Mouse (Mus musculus) cerebellum, adult 8-10 months (tissue): ENCODE data around the gene Fgfr2.

Source experiments
- DNase-seq: peaks from one replicate; pipeline ENCODE4 v3.0.0; 2022

The Fgfr2 gene

DNA sequence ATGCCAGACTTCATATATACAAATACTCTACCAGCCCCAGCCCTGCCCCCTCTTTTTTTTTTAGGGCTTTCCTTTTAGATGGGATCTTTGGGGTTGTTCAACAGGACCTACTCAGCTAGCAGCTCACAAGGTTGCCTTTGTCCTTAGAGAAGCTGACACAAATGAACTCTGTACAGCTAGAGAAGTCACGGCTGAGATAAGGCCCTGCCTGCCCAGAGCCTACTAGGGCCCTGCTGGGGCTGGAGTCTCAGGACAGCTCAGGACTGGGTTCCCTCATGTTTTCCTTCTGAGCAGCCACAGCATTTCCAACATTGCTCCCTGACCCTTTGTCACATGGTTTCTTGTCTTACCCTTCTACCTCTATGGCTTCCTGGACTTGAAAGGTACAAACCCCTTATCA lies 2095.6 kb downstream of the Fgfr2 start:
- DNase-seq, result no peak

DNA sequence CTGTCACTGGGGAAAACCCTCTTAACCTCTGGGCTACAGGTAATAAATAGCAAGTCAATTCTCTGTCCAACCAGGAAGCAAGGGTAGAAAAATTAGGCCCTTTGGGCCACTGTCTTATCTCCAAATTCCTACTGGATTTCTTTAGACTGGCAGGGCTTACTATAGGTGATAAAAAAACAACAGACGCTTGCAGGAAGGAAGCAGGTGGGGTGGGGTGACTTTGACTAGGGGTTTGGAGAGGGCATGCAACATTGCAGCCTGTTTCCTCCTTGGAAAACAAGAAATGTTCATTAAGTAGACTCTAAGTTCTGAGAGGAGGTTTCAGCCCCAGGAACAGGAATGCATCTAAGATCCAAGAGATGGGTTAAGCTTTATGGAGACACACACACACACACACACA lies 2098.3 kb downstream of the Fgfr2 start:
- no peak for DNase-seq

DNA sequence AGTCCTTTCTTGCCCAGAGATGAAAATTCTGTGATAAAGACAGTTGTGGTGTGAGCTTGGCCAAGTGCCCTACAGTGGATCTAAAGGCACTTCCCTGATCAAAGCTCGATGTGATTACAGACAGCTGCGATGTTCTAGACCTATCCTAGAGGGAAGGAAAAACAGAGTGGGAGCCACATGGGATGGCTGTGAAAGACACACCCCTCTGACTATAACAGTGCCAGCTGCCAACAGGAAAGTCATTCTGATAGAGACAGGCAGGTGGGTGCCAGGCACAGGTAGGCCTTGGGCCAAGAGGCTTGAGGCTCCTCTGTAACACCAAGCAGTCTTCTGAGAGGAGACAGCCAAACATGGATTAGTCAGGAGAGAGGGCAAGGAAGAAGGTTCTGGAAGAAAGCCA lies 2104.0 kb downstream of the Fgfr2 start:
- no peak for DNase-seq

DNA sequence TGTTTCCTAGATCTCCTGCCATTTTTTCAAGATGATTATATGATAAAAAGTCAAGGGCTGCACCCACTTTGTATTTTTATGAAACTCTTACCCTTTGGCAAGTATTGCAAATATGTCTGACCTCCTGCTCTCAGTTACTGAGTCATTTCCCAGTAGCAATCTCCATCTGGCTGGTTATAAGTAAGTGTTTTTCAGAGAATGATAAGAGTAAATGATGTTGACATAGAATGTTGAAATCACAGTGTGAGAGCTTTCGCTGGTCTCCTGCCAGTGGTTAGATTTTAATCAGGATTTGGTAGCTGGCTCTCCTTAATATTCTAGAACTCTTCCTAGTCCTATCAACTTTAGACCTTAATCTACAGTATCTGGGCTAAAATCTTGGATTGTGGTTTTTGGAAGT lies 2111.2 kb downstream of the Fgfr2 start:
- DNase-seq, result no peak

DNA sequence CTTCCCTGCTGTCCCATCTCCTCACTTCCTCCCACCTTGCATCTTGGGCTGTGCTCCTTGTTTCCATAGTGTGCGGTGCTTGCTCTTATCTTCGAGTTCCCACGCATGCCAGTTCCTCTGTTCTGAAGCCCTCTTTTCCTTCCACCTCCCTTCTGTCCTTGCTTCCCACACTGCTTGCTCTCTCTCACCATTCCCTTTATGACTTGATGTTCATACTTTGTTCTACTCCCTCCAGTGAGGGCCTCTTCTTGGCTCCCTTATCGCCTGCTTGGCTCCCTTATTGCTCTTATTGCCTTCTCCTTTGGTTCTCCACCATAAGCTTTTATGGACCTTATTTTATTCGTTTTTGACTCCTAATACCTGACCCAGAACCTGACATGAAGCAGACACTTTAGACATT lies 2114.0 kb downstream of the Fgfr2 start:
- DNase-seq, result no peak

DNA sequence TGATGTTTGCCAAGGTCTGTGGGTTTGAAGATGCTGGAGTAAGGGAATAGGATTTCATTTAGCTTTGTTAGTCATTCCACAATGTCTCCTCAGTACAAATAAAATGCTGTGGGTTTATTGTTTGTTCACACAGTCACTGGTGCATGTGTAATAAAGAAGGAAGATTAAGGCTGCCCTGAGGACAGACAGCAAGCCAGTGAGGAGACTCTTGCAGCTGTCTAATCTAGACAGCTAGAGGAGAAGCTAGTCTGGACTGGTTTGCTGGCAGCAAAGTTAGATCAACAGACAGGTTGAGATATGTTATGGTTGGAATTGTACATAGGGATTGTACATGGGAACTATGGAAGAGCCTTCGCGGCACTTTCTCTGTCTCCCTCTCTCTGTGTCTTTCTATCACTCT lies 2115.9 kb downstream of the Fgfr2 start:
- no peak for DNase-seq

DNA sequence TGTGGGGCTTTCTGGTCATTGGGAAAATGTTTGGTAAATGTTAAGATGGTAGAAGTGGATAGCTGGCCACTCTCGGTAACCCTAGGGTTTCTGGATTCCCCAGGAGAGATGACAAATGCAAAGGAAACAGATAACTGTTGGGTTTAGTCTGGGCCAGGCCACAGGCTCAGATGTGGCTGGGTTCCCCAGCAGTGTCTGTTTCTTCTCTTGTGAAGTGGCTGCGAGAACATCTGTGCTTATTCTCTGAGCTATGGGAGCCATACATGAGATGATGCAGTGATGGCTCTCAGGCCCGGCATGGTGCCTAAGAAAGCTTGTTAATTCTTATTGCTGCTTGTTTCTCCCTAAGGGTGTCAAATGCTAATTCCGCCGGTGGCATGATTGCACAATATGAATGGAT lies 2119.1 kb downstream of the Fgfr2 start:
- DNase-seq, result no peak

DNA sequence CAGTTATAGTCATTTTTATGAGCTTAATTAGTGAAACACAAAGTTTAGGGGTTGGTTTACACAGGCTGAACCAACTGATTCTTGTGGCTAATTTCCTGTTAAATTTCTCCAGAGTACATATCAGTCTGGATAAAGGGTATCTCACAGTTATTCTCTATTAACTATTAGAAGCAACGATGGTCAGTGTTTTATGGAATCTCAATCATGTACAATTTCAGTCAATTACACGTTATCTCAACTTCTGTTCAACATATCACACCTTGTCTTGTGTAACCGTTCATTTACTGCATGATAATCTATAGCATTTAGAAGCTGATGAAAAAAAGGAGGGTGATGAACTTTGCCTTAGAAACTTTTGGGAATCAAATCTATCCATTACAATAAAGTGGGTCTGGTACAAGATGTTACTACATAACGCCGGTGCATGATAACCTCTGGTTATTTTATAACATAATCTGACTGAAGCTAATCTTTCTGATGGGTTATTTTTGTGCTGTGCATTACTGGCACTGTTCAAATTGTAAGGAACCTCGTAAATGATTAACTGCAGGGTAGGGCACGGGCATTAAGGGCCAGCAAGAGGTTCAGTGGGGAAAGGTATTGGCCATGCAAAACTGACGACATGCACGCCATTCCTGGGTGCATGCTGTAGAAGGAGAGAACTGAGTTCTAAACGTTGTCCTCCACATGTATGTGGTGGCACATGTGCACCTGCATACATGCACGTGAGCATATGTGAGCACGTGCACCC lies 2121.0 kb downstream of the Fgfr2 start:
- DNase-seq, result no peak

DNA sequence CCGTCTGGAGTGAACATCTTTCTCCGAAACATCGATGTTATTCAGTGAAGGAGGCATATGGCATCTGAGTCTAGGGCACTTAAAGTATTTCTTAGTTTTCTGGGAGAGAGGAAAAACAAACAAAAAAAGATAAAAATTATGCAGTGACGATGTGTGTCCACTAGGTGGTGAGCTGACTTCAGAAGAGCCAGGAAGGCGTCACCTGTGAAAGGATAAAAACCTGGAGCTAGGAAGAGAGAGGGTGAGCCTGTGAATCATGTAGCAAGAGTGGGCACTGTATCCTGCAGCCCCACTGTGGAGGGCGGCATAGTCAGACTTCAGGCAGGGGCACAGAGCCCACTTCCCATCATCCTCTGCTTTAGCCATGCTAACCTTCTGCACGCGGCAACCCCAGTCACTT lies 2129.2 kb downstream of the Fgfr2 start:
- DNase-seq, result no peak

DNA sequence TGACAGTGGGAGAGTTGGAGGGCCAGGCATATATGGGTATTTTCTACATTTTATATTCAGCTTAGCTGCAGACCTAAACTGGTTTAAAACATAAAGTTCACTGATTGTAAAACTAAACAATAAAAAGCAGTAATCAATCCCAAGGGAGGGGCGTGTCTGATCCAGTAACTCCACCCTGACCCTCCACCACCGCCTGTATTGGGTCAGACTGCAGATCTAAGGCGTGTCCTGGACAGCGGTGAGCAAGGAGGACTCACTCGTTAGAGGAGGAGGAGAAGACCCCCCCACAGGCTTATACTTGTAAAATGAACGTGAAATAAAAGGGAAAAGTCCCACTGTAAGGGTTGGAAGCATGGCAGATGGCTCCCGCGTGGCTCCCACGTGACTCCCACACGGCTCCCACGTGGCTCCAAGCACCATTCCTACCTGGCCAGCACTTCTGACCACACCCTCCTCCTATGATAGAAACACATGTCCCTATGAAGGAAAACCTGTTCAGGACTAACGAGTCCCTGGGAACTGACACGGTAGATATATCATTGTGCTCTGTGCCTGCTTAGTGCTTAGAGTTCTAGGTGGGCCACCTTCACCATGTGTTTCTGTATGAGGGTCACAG lies 2131.9 kb downstream of the Fgfr2 start:
- no peak for DNase-seq

DNA sequence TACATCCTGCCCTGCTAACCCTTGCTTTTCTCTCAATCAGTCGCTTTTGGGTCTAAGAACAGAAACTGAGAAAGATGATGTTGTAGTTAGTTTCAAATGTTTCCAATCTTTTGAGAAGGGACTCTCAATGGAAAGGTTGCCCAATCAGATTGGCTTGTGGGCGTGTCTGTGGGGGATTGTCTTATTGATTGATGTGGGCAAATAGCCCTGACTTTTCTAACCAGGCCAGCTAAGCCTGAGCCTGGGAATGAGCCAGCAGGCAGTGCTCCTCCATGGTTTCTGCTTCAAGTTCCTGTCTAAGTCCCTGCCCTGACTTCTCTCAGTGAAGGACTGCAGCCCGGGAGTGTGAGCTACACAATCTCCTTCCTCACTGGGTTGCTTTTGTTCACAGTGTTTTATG lies 2133.8 kb downstream of the Fgfr2 start:
- no peak for DNase-seq

DNA sequence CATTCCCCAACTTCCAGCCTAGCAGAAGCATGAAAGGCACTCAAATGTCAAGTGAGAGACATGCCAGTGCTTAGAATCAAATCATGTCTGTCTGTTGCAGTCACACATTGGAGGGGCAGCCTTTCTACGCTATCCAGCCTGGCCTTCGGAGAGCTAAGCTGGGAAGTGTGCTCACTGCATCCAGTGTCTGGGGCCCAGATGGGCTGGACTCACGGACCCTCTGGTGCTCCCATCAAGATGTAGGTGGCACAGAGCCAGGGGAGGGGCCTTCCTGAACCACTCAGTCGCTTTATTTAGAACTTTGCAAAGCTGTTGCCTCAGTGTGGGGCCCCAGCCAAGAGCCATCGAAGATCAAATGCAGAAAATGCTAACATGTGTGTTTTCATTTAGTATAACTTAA lies 2135.0 kb downstream of the Fgfr2 start:
- DNase-seq, result no peak

DNA sequence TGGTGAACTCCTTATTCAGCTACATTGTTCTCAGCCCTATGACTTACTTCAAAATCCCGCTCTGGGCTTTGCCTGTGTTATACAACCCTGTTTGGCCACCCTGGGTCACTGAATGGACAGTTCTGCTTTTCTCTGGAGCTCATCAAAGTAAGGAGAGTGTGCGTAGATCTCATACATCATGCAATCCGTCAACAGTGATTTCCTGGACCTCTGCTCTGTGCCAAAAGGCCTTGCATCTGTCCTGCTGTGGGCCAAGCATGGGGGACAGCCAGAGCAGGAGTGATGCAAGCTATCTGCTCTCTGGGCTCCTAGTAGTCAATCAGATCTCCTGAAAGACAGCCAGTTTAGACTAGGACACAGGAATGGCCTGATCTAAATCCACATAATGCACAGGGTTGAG lies 2137.4 kb downstream of the Fgfr2 start:
- no peak for DNase-seq

DNA sequence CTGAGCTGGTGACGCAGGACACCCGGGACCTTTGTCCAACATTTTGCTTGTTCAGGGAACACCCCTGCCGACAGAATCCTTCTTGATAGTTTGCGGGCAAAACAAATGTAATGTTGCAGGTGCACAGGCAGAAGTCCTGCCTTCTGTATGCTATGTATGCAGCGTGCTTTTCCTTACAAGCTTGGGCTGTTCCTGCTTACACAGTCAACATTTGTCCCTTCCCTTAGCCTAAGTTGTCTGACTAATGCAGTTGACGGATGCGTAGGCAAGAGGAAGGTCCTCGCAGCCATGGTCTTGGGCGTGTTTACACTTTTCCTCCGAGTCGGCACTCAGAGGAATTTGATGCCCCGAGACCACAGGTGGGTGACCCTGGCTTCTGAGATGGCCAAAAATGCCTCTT lies 2138.0 kb downstream of the Fgfr2 start:
- DNase-seq, result no peak

DNA sequence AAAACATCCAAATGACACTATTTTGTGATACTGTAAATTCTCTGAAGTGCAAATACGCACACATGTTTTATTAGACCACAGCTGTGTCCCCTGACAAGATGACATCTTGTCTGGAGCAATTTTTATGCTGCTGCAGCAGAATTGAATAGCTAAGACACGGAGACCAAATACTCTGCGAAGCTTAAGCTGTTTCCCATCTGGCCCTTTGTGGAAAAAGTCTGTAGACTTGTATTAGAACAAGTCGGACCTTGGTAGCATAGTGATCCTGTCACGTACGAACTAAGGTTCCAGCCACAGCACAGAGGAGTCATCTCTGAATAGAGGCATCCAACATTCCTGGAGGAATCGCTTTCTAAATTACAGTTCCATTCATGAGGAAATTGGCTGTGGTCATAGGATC lies 2138.9 kb downstream of the Fgfr2 start:
- no peak for DNase-seq

DNA sequence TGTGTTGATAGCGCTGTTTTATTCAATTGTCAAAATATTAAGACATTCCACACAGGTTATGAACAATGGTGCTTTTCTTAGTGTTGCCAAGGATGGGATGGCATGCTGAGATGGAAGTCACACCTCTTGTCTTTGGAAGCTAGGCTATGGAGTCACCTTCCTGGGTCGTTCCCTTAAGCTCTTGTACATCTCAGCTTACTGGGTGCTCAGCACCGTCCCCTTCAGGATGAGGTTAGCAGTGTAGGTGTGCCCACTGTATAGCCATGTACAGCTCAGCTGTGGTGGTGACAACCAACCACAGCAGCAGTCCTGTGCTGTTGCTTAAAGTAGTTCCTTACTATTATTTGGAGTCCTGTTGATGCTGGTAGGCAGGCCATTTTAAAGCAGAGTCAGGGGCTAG lies 2140.3 kb downstream of the Fgfr2 start:
- DNase-seq, result no peak

DNA sequence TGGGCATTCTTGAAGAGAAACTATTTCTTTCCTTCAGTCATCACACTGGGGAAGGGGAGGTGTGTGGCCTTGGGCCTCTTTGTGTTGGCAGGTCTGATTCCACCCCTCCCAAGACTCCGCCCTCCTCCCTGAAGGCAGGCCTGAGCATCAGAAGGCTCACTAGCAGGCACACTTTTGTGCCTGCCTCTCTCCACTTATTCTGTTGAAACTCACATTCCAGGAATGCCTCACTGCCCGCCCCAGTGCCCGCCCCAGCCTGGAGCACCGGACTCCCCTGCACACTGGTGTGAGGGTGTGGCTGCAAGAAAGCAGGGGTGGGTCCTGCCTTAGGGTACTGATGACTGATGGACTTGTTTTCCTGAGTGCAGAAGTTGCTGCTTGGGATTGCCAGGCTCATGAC lies 2140.8 kb downstream of the Fgfr2 start:
- DNase-seq, result no peak

DNA sequence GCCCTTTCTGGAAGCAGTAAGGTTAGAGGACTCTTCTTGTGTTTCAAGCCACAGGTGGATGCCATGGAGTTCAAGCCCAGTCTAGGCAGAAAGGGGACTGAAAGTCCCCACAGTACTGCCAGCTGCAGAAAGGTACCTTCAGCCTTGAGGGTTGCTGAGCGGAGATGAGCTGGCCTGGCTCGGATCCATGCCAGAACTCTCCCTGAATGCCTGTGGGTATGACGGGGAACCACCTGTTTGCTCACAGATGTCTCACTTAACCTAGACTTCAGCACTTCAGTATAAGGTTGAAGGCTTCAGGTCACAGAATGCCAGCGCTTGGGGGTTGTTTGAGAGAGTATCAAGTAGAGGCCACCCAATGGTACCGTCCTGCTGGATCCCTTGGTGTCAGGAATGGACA lies 2143.0 kb downstream of the Fgfr2 start:
- no peak for DNase-seq

DNA sequence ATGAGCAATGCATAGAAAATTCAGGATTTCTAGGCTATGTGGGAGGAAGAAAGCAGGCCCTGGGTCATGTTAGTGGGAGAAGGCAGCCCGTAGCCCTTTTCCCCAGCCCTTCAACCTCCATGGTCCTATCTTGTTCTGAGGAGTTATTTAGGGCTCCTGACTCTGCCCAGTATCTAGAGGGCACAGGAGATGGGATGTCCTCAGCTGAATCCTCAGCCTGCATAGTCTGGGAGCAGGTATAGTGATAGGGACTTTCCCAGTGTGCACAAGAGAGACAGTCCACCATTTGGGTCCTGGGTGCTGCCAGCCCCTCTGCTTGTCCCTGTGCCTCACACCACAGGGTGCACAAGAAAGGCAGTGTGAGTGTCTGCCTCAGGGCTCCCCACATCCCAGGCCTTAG lies 2144.6 kb downstream of the Fgfr2 start:
- DNase-seq, result no peak

DNA sequence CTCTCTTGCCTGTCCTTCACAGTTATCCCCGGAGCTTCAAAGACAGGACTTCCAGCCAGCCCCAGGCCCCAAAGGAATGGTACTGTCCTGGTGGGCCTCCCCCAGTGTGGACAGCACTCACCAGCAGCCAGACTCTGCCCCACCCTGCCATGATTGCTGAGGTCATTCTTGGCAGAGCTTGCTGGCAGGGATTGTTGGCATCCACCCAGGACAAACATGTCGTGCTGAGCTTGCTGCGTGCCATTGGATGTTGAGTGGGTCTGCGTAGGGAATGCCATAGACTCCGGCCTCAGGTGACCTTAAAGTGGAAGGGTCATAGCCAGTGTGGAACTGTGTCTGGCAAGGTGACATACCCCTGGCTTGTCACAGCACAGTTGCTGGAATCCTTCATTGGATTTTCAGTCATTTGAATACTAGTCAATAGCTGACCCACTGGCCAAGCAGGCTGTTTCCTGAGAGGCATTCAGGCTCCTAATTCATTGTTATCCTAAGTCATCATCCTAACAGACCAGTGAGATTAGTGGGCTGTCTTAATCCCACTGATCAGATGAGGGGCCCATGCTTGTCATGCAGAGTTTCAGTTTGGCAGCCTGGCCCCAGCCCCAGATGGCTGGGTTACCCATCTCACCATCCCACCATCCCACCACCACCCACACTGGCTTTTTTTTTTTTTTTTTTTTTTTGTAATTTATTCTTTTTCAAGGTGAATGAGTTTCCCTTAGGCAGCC lies 2145.2 kb downstream of the Fgfr2 start:
- peak; percentile 80 for DNase-seq

DNA sequence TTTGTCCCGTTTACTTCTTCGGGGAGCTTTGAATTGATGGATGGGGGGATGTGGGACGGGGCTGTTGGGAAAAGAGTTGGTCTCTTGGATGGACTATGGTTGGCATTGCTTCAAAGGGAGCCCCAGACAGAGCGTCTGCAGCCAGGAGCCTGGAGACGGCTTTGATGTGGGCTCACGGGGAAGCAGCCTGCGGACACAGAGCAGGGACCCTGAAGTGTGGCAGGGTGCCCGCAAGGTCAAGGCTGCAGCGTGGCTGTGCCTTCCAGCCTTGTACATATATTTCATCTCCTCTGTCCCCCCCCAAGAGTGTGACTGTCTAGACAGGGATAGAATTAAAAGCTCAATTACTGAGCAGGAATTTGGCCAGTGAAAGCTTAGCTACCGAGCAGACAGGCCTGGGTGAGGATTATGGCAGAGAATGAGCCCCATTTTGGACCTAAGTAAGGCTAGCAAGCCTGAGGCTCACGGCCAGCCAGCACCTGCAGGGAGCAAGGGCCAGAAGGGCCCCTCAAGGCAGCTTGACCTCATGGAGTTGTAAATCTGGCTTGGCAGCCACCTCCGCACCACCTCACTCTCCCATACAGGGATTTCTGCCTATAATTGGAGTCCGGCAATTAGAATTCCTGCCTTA lies 2146.7 kb downstream of the Fgfr2 start:
- no peak for DNase-seq

DNA sequence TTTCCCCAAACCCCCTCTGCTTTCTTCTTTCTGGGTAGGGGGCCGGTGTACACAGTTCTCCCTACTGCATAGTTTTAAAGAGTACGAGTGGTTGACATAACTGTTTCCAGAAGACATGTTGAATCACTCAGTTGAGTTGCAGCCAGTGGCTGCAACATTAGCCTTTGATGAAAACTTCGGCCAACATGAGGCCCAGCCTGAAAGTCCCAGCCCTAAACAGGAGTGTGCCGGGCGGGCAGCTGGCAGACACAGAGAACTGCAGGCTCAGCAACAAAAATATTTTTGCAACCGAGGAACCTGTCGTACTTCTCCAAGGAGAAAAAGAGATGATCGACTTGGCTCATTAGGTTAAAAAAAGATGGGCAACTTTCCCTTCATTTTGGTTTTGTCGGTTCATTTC lies 2150.4 kb downstream of the Fgfr2 start:
- no peak for DNase-seq

DNA sequence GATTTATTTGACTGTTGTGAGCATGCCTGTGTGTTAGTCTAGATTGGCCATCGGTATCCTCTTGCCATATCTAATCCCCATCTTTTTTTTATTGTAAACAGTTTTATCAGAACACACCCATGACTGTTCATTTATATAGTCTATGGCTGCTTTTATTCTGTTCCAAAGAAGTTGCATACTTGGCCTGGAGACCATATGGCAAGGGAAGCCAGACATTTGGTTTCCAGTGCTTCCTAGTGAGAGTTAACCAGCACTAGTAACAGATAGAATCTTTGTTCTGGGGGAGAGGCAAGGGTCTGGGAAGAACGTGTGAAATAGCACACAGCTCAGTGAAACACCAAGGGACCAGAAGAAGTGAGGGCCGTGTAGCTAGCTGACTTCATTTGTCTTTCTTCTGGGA lies 2153.6 kb downstream of the Fgfr2 start:
- DNase-seq, result no peak

DNA sequence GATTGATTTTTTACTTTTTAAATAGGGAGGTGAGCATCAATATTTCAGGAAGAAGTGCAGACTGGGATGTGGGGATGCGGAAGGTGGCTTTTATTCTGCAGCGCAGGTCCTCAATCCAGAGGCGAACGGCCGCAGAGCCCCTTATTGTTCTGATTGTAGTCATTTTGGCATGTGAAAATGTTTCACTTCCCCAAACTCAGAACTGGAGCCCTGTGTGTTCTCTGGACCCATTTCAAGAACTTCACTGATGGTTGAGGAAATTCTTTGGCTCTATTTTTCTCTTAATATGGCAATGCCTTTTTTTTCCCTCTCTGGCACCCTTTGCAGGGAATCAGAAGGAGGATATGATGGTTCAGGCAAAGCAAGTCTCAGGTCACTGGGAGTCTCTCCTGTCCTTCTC lies 2154.1 kb downstream of the Fgfr2 start:
- DNase-seq, result no peak
